Mouse (Mus musculus): ENCODE measurements around the gene Tmem37. TPM values are rescaled to one million over a fixed set of nuclear protein-coding genes. Genes with fewer than 3 reads are reported as not detected.

Tmem37 gene
- total RNA-seq, 2 experiments from 2014 or later, result 9.5 to 14.5 TPM

DNA sequence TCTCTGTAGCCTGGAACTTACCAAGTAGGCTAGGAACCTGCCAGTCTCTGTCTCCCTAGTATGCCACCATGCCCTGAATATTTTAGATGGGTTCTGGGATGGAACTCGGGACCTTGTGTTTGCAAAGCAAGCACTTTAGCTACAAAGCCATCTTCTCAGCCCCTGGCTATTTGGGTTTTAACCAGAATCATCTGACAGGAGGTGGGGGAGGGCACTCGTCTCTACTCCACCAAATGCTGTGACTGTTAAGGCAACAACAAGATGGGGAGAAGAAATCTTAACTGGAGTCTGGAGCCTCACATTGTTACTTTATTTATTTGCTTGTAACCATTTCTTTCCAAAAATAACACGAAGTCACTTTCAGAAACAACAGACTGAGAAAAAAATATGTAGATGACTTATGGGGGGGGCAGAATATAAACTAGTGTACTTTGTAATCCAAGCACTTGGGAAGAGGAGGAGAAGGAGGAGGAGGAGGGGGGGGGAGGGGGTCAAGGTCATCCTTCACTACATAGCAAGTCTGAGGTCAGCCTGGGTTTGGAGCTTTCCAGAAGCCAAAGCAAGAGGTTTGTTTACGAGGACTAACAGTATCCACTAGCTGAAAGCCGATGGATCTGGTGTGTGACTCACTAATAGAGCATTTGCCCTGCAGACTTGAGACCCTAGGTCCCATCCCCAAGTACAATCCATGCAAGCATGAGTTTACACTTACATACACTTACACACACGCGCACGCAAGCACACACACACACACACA lies 16.0 kb downstream of the Tmem37 start:
- no peak for DNase-seq

DNA sequence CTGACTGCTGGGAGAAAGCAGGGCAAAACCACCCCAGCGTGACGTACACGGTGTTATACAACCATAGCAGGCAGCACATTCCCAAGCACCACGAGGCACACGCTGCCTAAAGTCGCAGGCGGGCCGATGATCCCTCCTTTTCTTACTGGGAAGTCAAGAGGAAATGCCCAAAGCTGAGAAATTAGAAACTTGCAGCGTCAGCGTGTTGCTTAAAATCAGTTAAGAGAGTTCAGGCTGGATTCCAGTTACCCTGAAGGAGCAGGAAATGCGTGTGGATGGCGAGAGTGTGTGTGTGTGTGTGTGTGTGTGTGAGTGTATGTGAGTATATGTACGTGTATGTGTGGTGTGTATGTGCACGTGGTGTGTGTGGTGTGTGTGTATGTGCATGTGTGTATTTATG lies 16.8 kb downstream of the Tmem37 start:
- no peak for DNase-seq

GRCm38 (mm10) chr1:120056236-120056635 lies 17.6 kb downstream of the Tmem37 start:
- DNase-seq, result no peak

DNA sequence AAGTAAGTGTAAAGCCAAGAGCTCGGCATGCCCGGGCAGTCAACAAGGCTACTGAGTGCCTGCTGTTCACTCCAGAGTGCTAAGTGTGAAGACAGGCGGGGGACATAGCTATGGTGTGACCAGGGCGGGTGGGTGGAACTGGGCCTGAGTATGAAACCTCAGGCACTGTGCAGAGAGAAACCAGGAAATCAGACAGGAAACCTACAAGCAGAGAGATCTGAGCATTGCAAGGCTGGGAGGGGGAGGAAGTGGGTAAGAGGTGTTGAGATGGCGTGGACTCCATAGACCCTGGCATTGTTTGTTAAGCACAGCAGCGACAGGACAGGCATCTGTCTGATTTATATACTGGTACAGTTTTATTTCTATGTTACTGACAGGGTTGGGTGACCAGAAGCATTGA lies 18.4 kb downstream of the Tmem37 start:
- DNase-seq, result no peak

- DNase-seq, result peak; percentile 74 to 83
Measured at GRCm38 (mm10) chr1:120054997-120055396, 18.9 kb downstream of the Tmem37 start.

GRCm38 (mm10) chr1:120051070-120051469 lies 22.8 kb downstream of the Tmem37 start:
- peak in 1 of 2 experiments; percentile 23 for DNase-seq

- no peak for DNase-seq
Measured at GRCm38 (mm10) chr1:120047325-120047724, 26.5 kb downstream of the Tmem37 start.

DNA sequence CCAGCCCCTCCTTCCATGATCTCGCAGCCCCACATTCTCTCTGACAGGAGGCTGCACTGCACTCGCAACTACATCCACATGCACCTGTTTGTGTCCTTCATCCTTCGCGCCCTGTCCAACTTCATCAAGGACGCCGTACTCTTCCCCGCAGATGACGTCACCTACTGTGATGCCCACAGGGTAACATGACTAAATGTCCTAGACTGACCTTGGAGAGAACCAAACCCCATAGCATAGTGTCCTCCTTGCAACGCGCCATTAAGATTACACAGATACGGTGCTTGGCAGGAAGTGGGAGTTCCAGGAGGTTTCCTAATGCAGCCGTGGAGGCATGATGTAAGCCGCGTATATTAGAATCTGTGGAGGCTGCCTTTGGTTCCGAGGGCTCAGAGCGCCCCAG lies 29.3 kb downstream of the Tmem37 start:
- peak; percentile 17 to 40 for DNase-seq

- DNase-seq, result no peak
Measured at GRCm38 (mm10) chr1:120042421-120042820, 31.5 kb downstream of the Tmem37 start.

DNA sequence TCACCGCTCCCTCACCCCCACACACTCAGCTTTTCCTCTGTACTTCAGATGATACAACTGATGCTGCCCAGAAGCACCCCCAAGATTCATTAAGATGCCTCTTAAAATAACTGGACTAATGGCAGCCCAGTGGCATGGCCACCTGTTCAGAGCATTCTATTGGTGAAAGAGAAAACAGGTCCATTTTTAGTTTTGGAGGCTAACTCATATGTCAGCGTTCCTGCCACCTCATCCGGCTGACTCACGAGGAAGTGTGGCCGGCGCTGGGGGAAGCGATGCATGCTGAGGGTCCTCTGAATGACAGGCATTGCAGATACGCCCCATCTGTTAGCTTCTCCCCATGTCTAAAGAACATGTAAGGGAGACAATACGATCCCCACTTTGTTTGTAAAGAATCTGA lies 35.3 kb downstream of the Tmem37 start:
- no peak for DNase-seq

DNA sequence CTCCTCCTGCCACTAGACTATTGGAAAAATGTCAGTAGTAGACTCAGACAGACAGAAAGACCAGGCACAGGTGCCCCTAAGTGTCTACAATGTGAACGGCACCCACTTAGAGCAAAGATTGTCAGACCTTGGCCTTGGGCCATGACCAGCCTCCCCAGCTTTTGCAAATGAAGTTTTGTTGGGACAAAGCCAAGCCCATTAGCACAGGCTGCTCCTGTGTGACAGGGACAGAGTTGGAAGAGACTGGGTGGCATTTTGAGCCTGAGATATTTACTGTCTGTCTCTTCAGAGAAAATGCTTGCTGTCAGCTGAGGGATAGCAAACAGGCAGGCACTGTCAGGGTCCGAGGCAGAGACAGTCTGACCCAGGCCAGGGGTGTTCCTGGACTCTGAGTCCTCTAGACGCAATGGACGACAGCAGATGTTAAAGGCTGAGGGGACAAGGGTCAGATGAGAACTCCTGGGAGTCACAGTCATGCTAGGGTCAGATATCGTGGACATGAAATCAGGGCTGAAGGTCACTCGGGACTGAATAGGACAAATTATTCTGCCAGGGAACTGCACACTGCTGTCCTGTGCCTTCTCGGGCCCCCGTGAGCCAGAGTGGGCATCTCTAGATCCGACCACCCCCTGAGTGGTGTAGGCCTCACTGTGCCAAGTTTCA lies 36.7 kb downstream of the Tmem37 start:
- peak; percentile 54 to 66 for DNase-seq

DNA sequence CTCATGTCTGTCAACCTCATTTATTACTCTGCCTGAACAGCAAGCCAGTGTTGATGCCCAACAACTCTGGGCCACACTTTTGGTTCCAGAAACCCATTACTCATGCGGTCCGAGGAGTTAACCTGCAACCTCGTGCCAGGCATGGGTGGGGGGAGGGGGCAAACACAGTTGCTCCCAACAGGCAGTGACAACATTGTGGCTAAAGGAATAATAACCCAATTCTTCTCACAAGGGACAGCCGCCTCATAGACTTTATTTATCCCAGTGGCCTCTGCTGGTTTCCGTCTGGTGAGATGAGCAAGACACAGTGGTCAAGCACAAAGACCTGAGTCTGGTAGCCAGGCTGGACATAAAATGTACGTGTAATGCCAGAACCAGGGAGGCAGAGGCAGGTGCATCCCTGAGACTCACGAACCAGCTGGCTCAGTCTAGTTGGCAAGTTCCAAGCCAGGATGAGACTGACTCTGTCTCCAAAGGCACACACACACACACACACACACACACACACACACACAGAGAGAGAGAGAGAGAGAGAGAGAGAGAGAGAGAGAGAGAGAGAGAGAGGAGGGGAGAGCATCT lies 38.3 kb downstream of the Tmem37 start:
- DNase-seq, result no peak

GRCm38 (mm10) chr1:120034793-120035192 lies 39.1 kb downstream of the Tmem37 start:
- no peak for DNase-seq

- no peak for DNase-seq
Measured at GRCm38 (mm10) chr1:120033469-120033854, 40.4 kb downstream of the Tmem37 start.

GRCm38 (mm10) chr1:120032804-120033468 lies 40.9 kb downstream of the Tmem37 start:
- peak; percentile 87 to 91 for DNase-seq

- DNase-seq, result no peak
Measured at GRCm38 (mm10) chr1:120030474-120030873, 43.4 kb downstream of the Tmem37 start.

DNA sequence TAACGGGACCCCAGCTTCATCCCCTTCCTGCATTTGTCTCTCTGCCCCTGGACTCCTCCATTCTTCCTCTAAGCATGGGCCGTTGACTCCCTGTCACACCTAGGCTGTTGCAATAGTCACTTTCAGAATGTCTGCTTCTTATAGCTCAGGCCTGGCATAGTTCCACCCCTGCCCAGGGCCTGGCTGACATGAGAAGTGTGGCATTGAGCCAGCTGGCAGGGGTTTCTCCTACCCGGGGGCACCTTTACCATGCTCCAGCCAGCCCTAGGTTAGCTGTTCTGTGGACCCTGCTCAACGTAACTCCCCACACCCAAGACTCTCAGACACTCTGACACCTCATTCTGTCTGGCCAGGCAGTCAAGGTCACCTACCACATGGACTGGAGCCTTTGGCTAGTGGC lies 46.2 kb downstream of the Tmem37 start:
- DNase-seq, result peak in 1 of 2 experiments; percentile 18

- DNase-seq, result no peak
Measured at GRCm38 (mm10) chr1:120025050-120025439, 48.8 kb downstream of the Tmem37 start.

DNA sequence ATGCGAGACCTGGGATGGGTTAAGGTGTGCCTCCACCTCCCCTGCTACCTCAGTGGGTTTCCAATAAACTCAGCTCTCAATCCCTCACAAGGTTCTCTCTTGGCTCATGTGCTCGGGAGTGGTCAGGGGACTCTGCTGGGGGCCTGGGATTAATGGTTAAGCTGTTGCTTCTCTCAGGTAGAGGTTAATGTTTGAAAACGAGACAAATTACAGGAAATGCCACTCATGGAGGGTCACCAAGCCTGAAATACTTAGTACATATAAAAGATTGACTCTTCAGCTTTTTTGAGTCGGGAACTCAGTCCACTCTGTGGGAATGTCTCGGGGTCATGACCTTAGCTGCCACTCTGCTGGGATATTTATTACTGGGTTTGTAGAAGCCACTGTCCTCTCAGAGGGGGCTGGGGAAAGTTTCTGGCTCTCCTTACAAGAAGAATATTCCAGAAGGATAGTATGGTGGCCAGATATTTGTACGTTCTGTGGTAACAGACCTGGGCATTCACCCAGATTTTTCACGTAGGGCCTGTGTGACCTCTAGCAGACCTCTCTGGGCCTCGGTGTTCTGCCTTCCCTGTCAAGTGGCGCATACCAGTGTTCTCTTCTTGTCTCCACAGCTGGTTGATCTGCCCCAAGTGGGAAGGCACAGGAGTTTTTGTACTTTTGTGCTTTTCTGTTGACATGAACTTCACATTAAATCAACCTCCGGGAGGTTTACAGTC lies 49.4 kb downstream of the Tmem37 start:
- no peak for DNase-seq

- no peak for DNase-seq
Measured at GRCm38 (mm10) chr1:120021951-120022350, 51.9 kb downstream of the Tmem37 start.

DNA sequence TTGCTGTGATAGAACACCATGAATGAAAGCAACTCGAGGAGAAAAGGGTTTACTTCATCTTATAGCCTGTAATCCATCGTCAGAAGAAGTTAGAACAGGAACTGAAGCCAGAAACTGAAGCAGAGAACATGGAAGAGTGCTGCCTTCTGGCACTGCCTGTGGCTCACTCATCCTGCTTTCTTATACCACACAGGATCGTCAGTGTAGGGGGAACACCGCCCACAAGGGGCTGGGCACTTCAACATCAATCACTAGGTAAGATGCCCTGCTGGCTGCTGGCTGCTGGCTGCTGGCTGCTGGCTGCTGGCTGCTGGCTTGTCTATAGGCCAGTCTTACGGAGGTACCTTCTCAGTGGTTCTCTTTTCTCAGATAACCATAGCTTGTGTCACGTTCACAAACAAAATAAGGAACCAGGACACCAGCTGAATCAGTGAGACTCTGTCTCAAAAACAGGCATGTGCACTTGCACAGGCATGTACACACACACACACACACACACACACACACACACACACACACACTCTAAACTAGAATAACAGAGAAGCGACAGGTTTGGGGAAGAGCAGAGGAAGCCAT lies 53.5 kb downstream of the Tmem37 start:
- no peak for DNase-seq

- no peak for DNase-seq
Measured at GRCm38 (mm10) chr1:120019428-120019827, 54.4 kb downstream of the Tmem37 start.

All from adrenal gland, postnatal 36 days (tissue).